Comparison of ENCODE assay signal across 26 mouse cellular contexts in genomic region chr13:90673823-90674222, GRCm38 (mm10).
"Had no signal": no experiment of that assay in that cellular context is flagged by ENCODE, and none has a peak within 500 bp of the region (broad histone marks: within the 10 kb centered on the region; RNA-seq: fewer than 3 reads in every experiment).

No protein-coding gene starts in this region.

- DNase-seq: gastrocnemius, adult 2 months; gastrocnemius, postnatal 10 days; gastrocnemius, postnatal 25 days; heart, adult 18-20 months; heart, postnatal 10 days; heart, postnatal 4 days; kidney, adult 18-20 months; kidney, adult 8-10 months; kidney, postnatal 10 days; kidney, postnatal 25 days; kidney, postnatal 4 days; left cerebral cortex, postnatal 4 days; liver, embryonic 13.5 days had no signal

- H3K9me3 ChIP-seq: heart, embryonic 10.5 days; heart, embryonic 12.5 days; hindbrain, embryonic 10.5 days; hindbrain, embryonic 12.5 days; intestine, embryonic 15.5 days; limb, embryonic 15.5 days; liver, embryonic 13.5 days; liver, embryonic 15.5 days had no signal

- H3K4me2 ChIP-seq: heart, embryonic 12.5 days; hindbrain, embryonic 12.5 days; hindbrain, embryonic 14.5 days; intestine, embryonic 15.5 days; limb, embryonic 15.5 days; liver, embryonic 13.5 days; liver, embryonic 15.5 days had no signal

- H3K4me1 ChIP-seq: heart, embryonic 10.5 days; heart, embryonic 12.5 days; hindbrain, embryonic 10.5 days; hindbrain, embryonic 12.5 days; intestine, embryonic 15.5 days; liver, embryonic 13.5 days; liver, embryonic 15.5 days had no signal

- H3K4me3 ChIP-seq: gastrocnemius, adult 2 months; heart, embryonic 10.5 days; heart, embryonic 12.5 days; hindbrain, embryonic 10.5 days; hindbrain, embryonic 12.5 days; intestine, embryonic 15.5 days; layer of hippocampus, adult 2 months; left cerebral cortex, adult 2 months; limb, embryonic 15.5 days; liver, embryonic 13.5 days; liver, embryonic 15.5 days had no signal

- H3K36me3 ChIP-seq: heart, embryonic 10.5 days; heart, embryonic 12.5 days; hindbrain, embryonic 10.5 days; hindbrain, embryonic 12.5 days; intestine, embryonic 15.5 days; limb, embryonic 15.5 days; liver, embryonic 13.5 days; liver, embryonic 15.5 days had no signal

- H3K27me3 ChIP-seq: heart, embryonic 12.5 days; hindbrain, embryonic 12.5 days; intestine, embryonic 15.5 days; limb, embryonic 15.5 days; liver, embryonic 13.5 days; liver, embryonic 15.5 days had no signal

- H3K27ac ChIP-seq: gastrocnemius, adult 2 months; heart, embryonic 10.5 days; hindbrain, embryonic 10.5 days; hindbrain, embryonic 12.5 days; hindbrain, embryonic 14.5 days; intestine, embryonic 15.5 days; layer of hippocampus, adult 2 months; left cerebral cortex, adult 2 months; limb, embryonic 15.5 days; liver, embryonic 13.5 days; liver, embryonic 15.5 days had no signal

- ATAC-seq: hindbrain, embryonic 16.5 days; inflammation-experienced regulatory T-cells, adult 6 months; intestine, embryonic 15.5 days; intestine, postnatal 0 days had no signal

- H3K9ac ChIP-seq: heart, embryonic 12.5 days; hindbrain, embryonic 12.5 days; hindbrain, embryonic 14.5 days; intestine, embryonic 15.5 days; limb, embryonic 15.5 days; liver, embryonic 13.5 days; liver, embryonic 15.5 days had no signal
